Mouse (Mus musculus) frontal cortex, postnatal 14 days (tissue): ENCODE measurements at regions not wholly inside any gene's neighbourhood (a gene's known extent, or its start where the extent isn't known, plus 50 kb on each side); places are given as distances from the start of the nearest gene placed in this dataset.

Source experiments
- DNase-seq, 2 experiments: peaks; one replicate each; pipeline ENCODE4 v3.0.0; 2022; ENCODE audit warnings: low spot score in 2 of 2

DNA sequence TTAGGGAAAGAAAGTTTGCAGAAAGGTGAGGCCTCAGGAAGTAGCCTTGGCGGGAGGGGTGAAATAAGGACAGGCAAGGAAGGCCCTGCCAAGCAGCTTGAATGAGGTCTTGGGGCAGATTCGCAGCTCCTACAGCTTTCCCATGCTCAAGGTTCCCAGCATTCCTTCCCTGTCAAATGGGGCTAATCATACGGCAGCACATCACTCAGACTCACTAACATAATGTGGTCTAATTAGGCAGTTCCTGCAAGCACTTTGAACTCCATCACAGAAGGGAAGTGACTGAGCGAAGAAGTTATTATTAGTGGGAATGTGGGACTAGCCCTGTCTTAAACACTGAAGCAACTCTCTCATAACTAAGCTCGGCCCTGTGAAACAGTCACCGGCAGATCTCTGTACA is 87.1 kb upstream of the Gm10260 start:
- DNase-seq: no peak

DNA sequence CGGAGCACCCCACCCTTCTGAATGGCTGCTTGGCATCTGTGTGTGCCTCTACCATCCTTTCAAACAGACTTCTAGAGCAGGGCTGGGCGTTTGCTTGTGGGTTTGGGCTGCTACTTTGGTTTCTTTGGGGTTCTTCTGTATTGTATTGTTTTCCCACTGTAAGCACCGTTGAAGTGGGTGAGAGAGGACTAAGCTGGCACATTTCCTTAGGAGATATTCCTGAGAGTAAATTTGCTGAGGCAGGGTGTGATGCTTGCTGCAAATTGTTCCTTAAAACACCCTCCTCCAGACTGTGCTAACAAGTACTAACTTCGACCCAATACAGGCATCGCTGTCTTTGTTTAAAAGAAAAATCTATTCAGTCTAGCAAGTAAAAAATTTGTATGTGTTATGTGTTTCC is 84.7 kb upstream of the Gm10260 start:
- DNase-seq: no peak

DNA sequence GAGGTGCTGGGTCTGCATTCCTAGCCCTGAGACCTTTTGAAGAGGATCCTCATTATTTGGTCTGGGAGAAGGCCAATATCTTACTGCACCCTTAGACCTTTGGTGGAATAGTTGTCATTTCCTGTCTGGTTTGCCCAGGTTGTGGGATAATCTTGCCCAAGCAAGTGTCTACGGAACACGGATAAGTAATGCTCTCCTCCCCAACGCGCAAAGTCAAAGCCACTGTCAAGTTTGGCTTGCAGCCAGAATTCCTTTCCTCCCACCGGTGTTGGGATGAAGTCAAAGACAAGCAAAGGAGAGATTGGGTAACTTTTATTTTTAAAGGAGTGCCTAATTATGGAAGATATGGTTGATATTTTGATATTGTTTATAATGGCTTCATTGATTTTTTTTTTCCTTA is 82.4 kb upstream of the Gm10260 start:
- DNase-seq: no peak

DNA sequence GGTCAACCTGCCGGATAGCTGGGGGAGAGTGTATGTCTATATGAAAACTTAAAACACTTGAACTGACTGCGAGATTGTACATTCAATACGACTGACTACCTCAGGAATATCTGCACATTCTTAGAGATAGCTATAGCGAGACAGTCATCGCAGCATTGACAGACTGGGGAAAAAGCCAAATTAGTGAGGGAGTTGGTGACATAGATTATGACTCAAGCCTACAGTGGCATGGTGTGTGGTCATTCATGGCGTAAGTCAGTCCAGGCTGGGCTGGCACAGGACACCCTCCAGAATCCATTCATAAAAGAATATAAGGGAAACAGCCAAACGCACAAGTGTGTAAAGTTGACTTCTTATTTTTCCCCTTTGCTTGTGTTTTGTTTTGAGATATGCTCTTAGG is 81.1 kb upstream of the Gm10260 start:
- DNase-seq: no peak

DNA sequence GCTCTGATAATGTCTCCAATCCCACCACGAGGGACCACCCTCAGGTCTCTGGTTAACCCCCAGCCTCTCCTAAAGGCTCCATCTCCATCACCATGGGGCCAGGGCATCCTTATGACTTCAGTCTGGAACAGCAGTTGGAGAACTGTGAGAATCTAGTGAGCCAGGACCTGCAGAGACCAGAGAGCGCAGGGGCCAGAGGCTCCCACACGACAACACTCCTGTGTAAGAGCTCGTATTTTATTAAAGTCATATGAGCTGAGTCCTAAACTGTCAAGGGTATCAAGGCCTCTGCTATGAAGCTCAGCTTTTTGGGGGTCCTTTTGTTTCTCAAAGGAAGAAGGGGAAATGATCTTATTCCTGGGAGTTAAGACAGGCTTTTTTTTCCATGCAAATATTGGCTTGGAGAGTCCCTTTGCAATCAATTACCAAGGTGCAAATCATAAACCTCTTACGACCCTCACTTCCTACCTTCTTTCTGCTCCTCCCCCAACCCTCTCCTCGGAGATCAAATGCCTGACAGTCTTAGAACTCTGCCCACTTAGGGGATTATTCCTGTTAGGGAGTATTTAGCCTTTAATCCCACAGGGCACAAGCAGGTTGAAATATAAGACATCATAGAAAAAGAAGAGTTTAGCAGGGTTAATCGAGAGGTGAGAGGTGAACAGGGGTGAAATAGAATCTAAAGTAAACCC is 79.3 kb upstream of the Gm10260 start:
- DNase-seq: no peak

DNA sequence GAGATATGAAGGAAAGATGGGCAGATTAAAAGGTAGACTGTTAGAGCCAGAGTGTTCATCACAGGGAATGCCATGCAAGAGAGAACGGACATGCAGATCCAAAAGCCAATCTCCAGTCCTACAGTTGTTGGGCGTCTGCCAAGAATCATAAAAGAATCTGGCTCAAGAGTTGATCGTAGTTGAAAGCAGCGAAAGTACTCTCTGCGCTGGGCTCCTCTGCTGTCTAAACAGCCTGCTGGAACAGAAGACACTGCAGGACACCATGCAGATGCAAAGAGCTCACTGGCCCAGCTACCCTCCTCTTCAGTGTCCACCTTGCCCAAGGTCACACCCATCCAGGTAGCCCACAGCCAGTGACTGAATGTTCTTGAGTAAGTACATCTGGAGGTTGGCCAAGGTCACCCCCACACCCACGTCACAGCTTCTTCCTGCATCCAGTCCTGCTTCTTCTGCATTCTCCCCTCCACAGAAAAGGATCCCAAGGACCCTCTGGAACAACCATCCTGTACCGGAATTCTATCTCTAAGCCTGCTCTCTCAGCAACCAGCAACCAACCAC is 77.1 kb upstream of the Gm10260 start:
- no peak for DNase-seq

DNA sequence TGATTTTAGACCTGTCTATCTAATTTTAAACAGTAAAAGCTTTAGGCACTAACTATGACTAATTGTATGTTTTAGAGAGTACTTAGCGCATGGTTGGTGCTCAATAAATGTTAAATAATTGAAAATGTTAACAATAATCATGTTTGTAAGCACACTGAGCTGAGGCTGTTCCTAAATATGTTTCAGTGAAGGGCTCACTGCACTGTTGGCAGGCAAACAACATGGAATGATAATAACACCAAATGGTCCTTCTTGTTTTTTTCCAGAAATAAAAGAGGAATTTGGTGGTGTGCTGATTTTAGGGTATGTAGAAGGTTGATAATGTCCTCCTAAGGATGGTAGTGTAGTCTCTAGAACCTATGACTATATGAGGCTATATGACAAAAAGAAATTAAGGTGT is 72.0 kb upstream of the Gm10260 start:
- no peak for DNase-seq

DNA sequence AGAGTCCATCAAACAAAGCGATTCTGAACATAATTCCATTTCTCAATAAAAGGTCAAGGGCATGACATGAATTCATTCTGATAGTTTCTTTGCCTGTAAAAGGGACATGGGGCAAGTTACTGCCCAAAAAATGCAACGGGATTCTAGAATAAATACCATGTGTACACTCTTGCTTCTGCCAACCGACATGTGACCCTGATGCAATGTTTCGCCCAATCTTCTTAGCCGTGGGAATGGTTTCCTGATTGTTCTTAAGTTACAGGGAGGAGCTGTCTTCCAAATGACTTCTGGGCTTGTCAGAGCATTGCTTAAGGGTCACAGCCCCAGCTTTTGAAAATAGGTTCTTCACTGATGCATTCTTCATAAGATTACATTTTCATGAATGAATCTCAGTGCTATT is 71.4 kb upstream of the Gm10260 start:
- no peak for DNase-seq

DNA sequence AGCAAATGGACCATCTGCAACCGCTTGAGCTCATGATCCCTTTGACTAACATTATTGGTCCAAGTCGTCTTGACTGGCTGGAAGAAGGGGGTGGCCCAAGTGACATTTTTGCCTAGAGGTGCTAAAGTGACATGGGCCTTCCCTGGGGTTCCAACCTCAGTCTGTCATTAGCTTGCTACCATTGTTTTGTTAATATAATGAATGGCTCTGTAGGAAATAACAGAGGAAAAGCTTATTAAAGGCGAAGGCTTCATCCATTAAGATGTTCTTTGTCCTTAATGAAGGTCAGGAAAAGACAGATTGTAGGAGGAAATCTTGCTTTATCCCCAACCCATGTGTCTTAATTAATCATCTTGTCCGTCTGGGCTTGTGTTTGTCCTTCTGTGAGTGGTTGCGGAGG is 69.1 kb upstream of the Gm10260 start:
- DNase-seq: no peak

DNA sequence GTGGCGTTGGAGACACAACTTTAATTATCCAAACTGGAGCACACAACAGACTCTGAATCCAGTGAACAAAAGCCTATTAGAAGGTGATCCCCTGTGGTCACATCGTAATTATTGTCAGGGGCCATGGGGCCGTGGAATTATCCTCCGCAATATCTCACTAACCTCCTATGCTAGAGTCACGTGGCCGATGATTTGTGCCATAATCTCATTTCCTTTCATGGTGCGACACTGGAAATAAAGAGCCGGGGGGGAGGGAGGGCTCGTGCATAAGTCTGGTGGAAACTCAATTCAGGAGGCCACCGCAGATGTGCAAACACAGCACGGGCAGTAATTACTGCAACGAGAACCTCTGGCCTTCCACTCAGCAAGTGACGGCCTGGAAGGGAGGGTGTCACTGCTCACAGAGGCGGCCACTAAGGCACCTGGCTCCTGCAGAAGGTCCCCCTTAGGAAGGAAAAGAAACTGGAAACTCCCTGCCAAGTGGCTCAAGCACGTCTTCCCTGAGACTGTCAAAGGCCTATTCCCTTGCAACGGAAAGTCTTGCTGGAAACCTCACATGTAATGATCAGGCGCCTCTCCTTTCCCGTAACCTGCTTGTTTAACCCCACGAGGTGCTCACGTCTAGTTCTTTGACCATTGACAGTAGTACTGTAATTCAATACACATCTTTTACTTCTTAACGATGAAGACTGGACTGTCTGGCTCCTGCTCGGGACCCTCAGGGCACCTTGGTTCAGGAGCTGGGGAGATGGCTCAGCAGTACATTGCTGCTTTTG is 65.6 kb upstream of the Gm10260 start:
- no peak for DNase-seq

DNA sequence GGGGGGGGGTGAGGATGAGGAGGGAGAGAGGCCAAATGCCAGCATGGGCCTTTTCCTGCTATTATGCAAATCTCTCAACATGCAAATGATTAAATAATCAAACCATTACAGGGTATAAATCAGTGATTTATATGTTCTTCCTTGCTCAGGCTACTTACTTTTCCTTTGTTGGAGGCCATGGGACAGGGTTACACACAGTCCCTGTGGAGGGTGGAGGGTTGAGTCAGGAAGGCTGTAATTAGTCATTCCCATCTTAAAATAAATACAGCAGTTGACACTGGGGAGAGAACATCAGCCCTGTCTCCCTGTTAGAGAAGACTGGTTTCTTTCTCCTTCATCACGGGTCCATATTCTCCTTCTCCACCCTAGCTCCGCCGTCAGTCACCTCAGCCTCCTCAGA is 64.9 kb upstream of the Gm10260 start:
- DNase-seq: no peak

DNA sequence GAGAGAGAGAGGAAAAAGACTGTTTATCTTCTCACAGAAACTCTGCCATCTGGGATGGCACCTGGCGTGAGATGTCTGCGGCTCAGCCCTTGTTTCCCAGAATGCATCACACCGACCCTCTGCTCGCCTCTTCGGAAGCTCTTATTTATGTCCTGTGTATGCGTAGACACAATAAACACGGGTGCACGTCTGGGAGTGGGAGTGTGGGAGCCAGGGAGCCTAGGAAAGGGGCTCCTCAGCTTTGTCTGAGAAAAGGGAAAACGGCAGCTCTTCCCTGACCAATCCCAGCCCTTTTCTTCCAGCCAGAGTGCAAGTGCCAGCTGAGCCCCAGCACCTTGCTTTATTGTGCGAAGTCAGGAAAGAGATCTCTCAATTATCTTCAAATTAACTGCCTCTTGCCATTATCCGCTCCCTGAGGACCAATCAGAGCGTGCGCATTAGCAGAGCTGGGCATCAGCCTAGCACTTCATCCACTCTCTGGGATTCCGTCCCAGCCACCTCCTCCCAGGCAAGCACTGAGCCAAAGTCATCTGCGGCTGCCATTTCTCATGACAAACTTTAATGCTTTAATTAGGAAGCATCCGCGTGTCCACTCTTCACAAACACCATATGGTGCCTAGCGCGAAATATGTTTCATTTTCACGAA is 63.8 kb upstream of the Gm10260 start:
- peak in 1 of 2 experiments; percentile 23 for DNase-seq

DNA sequence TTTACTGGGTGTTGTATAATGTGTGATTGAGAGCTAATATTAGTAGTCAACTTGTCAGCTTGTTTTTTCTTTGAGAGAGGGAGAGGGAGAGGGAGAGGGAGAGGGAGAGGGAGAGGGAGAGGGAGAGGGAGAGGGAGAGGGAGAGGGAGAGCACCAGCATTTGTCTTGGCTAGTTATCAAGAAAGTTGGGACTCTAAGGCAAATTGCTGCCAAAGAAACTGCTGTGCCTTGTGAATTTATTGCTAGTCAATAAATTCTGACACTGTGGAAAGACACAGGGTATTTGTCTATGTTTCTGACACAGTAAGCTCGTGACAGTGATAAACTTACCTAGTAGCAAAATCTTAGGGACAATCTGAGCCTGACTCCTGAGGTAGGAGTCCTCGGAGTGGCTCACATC is 61.2 kb upstream of the Gm10260 start:
- DNase-seq: no peak

DNA sequence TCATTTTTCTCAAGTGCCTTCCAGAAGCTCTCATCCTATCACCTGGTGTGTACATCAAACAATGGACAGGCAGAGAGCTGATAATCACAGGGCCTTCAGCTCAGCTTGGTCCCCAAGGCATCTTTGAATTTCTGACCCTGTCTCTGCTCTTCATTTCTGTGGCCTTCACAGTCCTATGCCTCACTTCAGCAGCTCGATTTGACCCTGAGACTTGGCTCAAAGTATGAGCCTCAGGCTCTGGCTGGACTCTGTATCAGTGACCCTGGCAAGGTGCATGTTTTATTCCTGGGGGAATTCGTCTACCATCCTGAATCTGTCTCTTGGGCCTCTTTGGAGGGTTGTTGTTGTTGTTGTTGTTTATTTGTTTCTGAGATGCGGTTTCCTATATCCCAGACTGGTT is 60.6 kb upstream of the Gm10260 start:
- no peak for DNase-seq

DNA sequence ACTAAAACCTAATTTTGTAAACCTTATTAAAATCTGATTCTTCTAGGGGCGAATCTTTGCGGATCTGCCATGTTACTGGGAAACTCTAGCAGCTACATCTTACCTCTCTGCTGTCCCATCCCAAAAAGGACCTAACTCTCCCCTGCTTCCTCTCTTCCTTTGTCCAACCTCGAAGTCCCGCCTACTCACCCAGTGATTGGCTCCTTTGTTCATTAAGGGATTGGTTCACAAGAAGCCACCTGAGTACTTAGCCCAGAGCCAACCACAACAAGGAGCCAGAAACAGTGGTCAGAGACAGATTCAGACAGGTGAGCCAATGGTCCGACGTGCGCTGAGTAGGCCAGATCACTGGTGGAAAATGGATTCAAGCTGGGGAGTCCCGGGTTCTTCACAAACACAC is 60.0 kb upstream of the Gm10260 start:
- DNase-seq: no peak

DNA sequence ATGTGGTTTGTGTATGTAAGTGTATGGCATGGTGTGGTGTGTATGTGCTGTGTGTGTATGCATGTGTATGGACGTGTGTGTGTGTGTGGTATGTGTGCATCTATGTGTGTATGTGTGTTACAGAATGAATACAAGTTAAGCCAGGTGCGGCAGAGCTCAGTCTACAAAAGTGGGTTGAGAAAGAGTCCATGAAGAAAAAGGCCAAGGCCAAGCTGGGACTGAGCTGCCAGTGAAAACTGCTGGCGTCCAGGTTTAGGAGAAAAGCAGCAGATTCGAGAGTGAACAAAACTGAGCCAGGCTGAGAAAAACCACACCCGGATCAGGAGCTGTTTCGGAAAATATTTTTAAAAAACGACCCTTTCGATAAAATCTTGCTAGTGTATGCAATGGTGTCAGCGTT is 58.6 kb upstream of the Gm10260 start:
- no peak for DNase-seq

DNA sequence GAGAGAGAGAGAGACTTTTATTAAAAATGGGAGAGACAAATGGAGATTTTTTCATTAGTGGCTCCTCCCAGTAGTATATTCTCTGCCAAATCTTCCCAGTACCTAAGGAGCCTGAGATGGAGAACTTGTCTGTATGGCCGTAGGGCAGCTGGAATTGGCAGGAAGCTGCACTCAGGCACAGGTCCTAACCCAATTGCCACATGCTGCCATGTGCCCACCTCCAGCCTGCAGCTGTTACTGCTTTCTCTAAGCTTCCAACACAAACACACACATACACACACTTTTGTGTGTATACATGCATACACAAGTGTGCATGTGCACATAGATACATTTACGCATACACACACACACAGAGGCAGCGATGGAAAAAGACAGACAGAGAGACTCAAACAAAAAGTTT is 56.5 kb upstream of the Gm10260 start:
- no peak for DNase-seq
